Mouse (Mus musculus) neural tube, embryonic 14.5 days (tissue): ENCODE measurements at regions not wholly inside any gene's neighbourhood (a gene's known extent, or its start where the extent isn't known, plus 50 kb on each side); places are given as distances from the start of the nearest gene placed in this dataset.

Source experiments
- ATAC-seq: fragments of 200-750 bp; cut with Nextera tagmentation; 2 replicates; pipeline ENCODE4 v1.8.0; 2017; ENCODE audit warnings: low read depth, mild to moderate bottlenecking, moderate TSS enrichment, moderate library complexity
- H3K27ac ChIP-seq: fragments of 300-500 bp; sonication (generic); 2 replicates; pipeline ENCODE4 v1.5.1; 2014; ENCODE audit warnings: low read depth, mild to moderate bottlenecking, control low read depth, low read length, moderate library complexity, mixed read lengths
- H3K27me3 ChIP-seq: fragments of 300-500 bp; sonication (generic); 2 replicates; pipeline ENCODE4 v1.6.1; 2014; ENCODE audit warnings: low read length; ENCODE audit not compliant: control insufficient read depth, insufficient read depth
- H3K36me3 ChIP-seq: fragments of 300-500 bp; sonication (generic); 2 replicates; pipeline ENCODE4 v1.6.1; 2014; ENCODE audit warnings: low read length, mixed read lengths; ENCODE audit not compliant: control insufficient read depth, insufficient read depth
- H3K4me1 ChIP-seq: fragments of 300-500 bp; sonication (generic); 2 replicates; pipeline ENCODE4 v1.6.1; 2014; ENCODE audit warnings: low read length; ENCODE audit not compliant: control insufficient read depth, insufficient read depth
- H3K4me2 ChIP-seq: fragments of 300-500 bp; sonication (generic); 2 replicates; pipeline ENCODE4 v1.6.1; 2014; ENCODE audit warnings: mild to moderate bottlenecking, low read depth, low read length, control low read depth
- H3K4me3 ChIP-seq: fragments of 300-500 bp; sonication (generic); 2 replicates; pipeline ENCODE4 v1.5.1; 2014; ENCODE audit warnings: low read depth, low read length, control low read depth, mixed read lengths
- H3K9ac ChIP-seq: fragments of 300-500 bp; sonication (generic); replicated peaks from 2 replicates; pipeline ENCODE4 v1.6.1; 2014; ENCODE audit warnings: low read depth, mild to moderate bottlenecking, control low read depth, low read length, mixed read lengths
- H3K9me3 ChIP-seq: fragments of 300-500 bp; sonication (generic); 2 replicates; pipeline ENCODE4 v1.6.1; 2016; ENCODE audit warnings: low read length; ENCODE audit not compliant: control insufficient read depth
- WGBS: fragments of 180-500 bp; shearing (Covaris S2); extraction: QIAGEN DNeasy Blood & Tissue Kit; methylation state at CpG from one replicate; pipeline ENCODE4 v1.1.7; 2014; 5-methylcytosine and 5-hydroxymethylcytosine counted together

DNA sequence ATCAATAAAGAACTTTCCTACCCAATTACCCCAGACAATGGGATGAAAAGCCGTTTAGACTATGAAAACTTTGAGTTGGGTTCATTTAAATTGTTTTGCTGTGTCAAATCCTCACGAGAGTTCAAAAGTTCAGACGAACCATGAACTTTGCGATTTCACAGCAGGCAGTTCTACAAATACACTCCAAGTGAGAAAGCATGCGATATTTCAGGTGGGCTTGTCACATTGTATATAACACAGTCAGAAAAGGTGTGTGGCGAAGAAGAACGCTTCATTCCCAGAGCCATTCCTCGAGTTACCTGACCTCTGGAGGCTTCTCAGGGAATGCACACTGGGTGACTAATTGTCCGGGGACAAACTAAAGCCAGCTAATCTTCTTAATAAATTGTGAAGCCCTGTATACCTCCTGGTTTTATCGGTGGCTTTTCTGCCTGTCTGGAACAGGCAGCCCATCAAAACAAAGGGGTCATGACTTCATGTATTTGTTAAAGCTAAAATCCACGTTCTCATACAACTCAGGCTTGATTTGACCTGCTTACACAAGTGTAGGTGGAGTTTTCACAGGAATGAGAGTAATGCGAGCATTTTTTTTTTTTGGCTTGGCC lies 92.1 kb downstream of the Cyp26a1 start:
- Histone ChIP-seq H3K4me1 (peaks cover 13% of the 10 kb centered on the region), H3K4me2 (no peak overlapping the region), H3K36me3 (no peaks in the 10 kb centered on the region), H3K27ac (no peak overlapping the region), H3K4me3 (no peak overlapping the region), H3K27me3 (no peaks in the 10 kb centered on the region), H3K9ac (no peak overlapping the region), H3K9me3 (no peaks in the 10 kb centered on the region)
- 15% methylated on average over 12 of the region's 12 CpGs for WGBS
- ATAC-seq, result no peak

DNA sequence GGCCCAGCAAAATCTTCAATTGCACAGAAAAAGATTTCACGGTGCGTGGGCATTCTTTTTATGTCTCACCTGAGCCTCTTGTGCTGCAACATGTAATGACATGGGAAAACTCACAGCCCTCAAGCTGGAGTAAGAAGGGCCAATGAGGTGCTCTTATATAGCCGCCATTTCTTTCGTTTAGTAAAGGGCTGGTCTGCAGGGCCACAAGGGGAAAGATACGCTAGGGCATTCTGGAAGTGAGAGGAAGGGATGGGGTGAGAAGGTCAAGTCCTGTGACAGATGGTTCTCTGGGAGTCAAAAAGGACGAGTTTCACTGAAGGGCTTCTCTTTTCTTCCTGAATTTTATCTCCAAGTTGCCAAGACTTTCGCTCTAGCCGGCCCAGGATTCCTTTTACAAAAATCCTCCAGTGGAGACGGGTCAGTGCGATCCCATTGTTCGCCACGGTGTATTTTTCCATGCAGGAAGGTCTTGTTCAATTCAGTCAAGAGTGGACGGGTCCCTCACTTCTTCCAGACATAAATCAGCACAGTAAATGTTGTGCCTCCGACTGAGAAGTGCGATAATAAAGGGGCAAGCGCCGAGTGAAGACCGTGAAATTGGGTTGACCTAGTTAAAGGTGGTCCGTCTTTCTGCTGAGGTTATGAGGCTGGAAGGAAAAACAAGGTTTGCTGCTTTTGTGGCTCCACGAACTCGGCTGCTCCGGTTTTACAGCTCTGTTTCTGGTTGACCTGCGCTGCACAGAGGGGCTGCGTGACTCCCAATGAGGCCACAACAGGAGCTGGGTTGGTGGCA lies 92.9 kb downstream of the Cyp26a1 start:
- WGBS, result 8% methylated on average over 24 of the region's 24 CpGs
- peaks cover 13% of the 10 kb centered on the region for H3K4me1 ChIP-seq
- no peaks in the 10 kb centered on the region for H3K27me3 ChIP-seq
- peak; percentile 68; the same call in 1 of the 2 replicates for ATAC-seq
- no peaks in the 10 kb centered on the region for H3K9me3 ChIP-seq
- peak overlapping the region; percentile 33; the same call in 1 of the 2 replicates for H3K4me2 ChIP-seq
- no peak overlapping the region for H3K4me3 ChIP-seq
- no peak overlapping the region for H3K27ac ChIP-seq
- no peaks in the 10 kb centered on the region for H3K36me3 ChIP-seq
- no peak overlapping the region for H3K9ac ChIP-seq

DNA sequence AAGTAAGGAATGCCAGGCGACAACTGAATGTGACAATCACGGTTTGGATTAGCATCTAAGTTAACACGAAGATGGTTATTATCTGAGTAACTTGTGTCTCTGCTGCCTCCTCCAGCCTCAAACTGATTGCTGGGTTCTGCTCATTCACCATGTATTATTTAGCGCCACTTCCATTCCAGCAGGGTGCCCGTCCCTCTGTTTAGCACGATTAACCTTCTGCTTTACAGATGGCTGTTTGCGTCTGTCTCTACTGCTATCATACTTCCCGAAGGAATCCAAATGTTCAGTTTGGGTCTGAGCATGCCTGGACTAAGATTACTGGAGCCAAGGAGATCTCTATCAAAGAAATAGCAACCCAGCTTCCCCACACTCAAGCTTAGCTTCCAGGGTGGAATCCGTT lies 95.6 kb downstream of the Cyp26a1 start:
- no peaks in the 10 kb centered on the region for H3K27me3 ChIP-seq
- no peak overlapping the region for H3K4me3 ChIP-seq
- 78% methylated on average over 9 of the region's 9 CpGs for whole genome bisulfite sequencing
- H3K9ac ChIP-seq, result no peak overlapping the region
- H3K9me3 ChIP-seq, result no peaks in the 10 kb centered on the region
- H3K27ac ChIP-seq, result no peak overlapping the region
- H3K4me2 ChIP-seq, result no peak overlapping the region
- H3K4me1 ChIP-seq, result peaks cover 13% of the 10 kb centered on the region
- no peak for ATAC-seq
- no peaks in the 10 kb centered on the region for H3K36me3 ChIP-seq

DNA sequence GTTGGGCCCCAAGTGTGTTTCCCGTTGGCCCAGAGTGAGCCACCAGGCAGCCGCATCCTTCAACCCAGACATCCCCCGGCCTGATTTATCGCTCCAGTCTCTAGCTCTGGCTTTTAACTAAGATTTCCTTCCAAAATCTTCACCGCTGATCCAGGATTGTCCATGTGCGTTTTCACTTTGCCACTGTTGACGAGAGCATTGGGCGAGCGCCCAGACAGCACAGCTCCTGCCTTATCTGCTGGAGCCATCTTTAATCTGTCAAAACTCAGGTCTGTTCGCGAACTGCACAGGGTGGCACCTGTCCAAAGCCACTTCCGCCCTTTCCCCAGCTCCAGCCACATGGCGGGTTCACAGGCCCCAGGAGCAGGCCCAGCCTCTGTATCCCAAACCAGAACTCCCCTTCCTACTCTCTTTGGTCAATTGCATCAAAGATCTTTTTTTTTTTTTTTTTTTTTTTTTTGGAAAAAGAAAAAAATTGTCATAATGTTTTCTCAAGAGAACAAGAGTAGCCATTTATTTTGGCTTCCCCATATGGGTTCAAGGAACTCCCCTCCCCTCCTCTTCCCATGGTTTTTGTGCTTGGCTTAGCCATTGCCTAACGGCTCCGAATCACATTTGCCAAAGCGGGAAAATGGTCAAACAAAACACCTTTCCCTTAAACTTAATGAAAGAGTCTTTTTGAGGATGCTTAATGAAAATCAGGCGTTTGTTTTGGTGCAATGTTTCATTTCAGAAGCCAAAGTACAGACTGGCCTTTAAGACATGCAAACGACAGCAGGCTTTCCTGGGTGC lies 98.2 kb downstream of the Cyp26a1 start:
- no peak overlapping the region for H3K27ac ChIP-seq
- WGBS, result 89% methylated on average over 18 of the region's 18 CpGs
- H3K4me2 ChIP-seq, result no peak overlapping the region
- no peak for ATAC-seq
- H3K4me3 ChIP-seq, result no peak overlapping the region
- H3K9me3 ChIP-seq, result no peaks in the 10 kb centered on the region
- H3K36me3 ChIP-seq, result no peaks in the 10 kb centered on the region
- H3K4me1 ChIP-seq, result peaks cover 4% of the 10 kb centered on the region
- no peak overlapping the region for H3K9ac ChIP-seq
- H3K27me3 ChIP-seq, result no peaks in the 10 kb centered on the region

DNA sequence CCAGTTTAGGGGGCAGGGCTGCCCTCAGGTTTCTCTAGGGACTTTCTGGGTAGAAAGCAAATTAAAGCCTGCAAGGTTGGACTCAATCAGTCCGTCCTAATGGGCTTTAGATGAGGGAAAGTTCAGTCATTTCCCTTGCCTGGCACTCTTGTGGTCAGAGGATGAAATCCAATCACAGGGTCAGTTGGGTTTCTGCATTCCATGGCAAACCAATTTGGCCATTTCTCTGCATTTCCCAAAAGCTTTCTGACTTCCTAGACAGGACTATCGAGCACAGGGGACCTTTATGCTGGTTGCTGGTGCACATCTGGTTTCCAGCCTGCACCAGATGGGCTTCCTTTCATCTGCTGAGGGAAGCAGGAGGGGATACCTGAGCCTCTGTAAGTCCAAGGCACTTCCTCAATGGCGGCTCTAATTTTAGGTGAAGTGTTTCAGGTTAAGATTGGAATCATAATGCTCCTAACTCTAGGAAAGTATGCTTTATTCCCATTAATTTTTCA lies 102.6 kb downstream of the Cyp26a1 start:
- no peak overlapping the region for H3K4me2 ChIP-seq
- H3K9ac ChIP-seq, result no peak overlapping the region
- no peak for ATAC-seq
- H3K4me1 ChIP-seq, result no peaks in the 10 kb centered on the region
- H3K9me3 ChIP-seq, result no peaks in the 10 kb centered on the region
- no peaks in the 10 kb centered on the region for H3K36me3 ChIP-seq
- 86% methylated on average over 3 of the region's 3 CpGs for WGBS
- H3K27ac ChIP-seq, result no peak overlapping the region
- H3K4me3 ChIP-seq, result no peak overlapping the region
- no peaks in the 10 kb centered on the region for H3K27me3 ChIP-seq

DNA sequence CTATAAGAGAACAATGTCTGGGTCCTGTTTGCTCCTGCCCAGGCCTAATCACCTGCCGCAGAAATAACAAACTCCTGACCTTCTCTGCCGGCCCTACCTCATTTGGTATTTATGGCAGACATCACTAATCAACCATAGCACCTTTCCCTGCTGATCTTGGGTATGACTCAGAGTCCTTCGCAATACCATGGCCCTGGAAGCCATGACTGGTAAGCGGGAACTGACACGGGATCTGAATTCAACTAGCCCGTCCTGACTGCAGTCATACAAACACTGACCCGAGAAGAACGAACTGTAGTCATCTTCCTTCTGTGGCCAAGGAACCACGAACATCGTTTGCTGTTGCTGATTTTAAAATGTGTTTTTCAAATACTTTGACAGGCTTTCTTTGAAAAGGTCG lies 112.1 kb downstream of the Cyp26a1 start:
- Histone ChIP-seq H3K4me1 (no peaks in the 10 kb centered on the region), H3K4me2 (no peak overlapping the region), H3K27ac (no peak overlapping the region), H3K9me3 (no peaks in the 10 kb centered on the region), H3K9ac (no peak overlapping the region), H3K27me3 (no peaks in the 10 kb centered on the region), H3K4me3 (no peak overlapping the region), H3K36me3 (no peaks in the 10 kb centered on the region)
- ATAC-seq, result no peak
- 86% methylated on average over 11 of the region's 11 CpGs for WGBS

DNA sequence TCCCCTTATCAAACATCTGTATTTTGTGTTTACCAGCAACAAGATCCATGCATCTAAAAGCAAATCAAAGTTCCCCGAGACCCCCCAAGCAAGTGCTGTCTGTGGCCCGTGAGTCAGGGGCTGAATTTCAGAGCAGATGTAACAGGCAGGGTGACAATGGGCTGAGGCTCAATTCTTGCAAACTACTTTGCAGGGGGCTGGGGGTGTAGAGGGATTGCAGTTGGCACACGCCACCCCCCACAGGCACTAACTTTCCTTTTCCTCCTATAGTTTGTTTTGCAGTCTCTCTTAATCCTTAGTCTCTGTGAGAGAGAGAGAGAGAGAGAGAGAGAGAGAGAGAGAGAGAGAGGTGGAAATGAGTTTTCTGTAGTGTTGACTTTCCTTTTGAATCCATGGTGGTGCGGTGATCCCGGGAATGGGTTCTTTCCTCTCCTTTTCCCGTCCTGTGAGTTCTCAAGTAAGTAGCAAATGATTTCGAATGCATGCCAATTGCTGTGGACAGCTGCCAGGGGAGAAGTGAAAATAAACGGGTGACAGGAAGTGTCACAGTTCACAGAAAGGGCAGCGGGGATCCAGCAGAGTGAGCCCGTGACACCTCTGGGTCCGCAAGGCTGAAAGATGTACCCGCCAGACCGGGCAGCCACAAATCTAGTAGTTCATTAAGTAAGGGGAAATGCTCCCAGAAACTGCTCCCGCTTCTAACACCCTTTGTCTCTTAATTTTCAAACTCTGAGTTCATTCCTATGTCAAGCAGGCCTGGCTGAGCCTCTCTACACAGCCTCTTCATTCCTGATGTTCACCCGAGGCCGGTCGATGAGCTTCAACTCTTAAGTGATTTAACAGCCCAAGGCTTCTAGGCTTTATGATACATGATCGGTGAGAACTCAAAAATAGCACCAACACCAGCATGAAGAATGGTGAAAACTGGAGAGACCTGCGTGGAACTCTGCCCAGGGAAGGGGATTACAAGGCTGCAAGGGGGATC lies 116.8 kb downstream of the Cyp26a1 start:
- no peak overlapping the region for H3K4me2 ChIP-seq
- ATAC-seq, result no peak
- 14% methylated on average over 19 of the region's 19 CpGs for WGBS

DNA sequence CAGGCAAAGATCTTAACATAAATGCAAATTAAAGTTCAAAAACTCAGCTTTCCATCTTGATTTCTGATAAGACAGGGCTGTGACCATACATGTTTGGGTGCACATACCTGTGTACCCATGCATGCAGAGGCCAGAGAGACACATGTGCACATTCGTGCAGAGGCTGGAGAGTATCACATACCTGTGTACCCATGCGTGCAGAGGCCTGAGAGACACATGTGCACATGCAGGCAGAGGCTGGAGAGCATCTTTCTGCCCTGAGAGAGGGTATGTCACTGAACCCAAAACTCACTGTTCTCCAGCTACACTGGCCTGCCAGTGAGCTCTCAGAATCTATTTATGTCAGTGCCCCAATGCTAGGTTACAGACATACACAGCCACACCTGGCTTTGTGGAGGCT lies 118.0 kb downstream of the Cyp26a1 start:
- no peak overlapping the region for H3K4me2 ChIP-seq
- no peaks in the 10 kb centered on the region for H3K4me1 ChIP-seq
- no peak overlapping the region for H3K4me3 ChIP-seq
- 73% methylated on average over 2 of the region's 2 CpGs for WGBS
- no peak overlapping the region for H3K9ac ChIP-seq
- ATAC-seq, result no peak
- H3K27ac ChIP-seq, result no peak overlapping the region
- H3K9me3 ChIP-seq, result no peaks in the 10 kb centered on the region
- H3K27me3 ChIP-seq, result no peaks in the 10 kb centered on the region
- no peaks in the 10 kb centered on the region for H3K36me3 ChIP-seq

More for the DNA sequence above, 116.8 kb downstream of the Cyp26a1 start:
- H3K4me3 ChIP-seq, result no peak overlapping the region
- no peaks in the 10 kb centered on the region for H3K9me3 ChIP-seq
- H3K27me3 ChIP-seq, result no peaks in the 10 kb centered on the region
- H3K27ac ChIP-seq, result no peak overlapping the region
- no peaks in the 10 kb centered on the region for H3K36me3 ChIP-seq
- H3K9ac ChIP-seq, result no peak overlapping the region
- H3K4me1 ChIP-seq, result no peaks in the 10 kb centered on the region
